Mouse (Mus musculus): Measurements from ENCODE around the gene Npr3. TPM values are rescaled to one million over a fixed set of nuclear protein-coding genes. Genes with fewer than 3 reads are reported as not detected.

Gene Npr3
- polyA plus RNA-seq, 1 experiment from 2014 or later = 2.8 TPM

DNA sequence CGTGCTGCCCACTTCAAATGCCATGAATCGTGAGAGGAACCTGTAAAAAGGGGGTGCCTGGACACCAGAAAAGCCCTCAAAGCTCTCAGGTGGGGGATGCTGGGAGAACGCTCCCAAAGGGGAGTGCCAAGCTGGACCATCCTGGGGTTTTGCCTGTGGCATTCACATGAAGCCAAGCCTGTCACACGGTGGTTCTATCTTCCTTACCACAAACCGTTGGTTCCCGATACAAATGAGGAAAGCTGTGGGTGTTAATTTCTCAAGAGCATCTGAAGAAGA lies 43.6 kb downstream of the Npr3 start:
- Histone ChIP-seq H3K4me1 (replicated peaks; ENCODE audit: control insufficient read depth, insufficient read depth, low read length) (no peaks in the 10 kb centered on the region), H3K4me2 (ENCODE audit: low read depth, low read length, severe bottlenecking) (no peak overlapping the region), H3K4me3 (ENCODE audit: low read depth, low read length) (no peak overlapping the region), H3K36me3 (ENCODE audit: control insufficient read depth, insufficient read depth, low read length) (no peaks in the 10 kb centered on the region), H3K9me3 (ENCODE audit: control insufficient read depth, low read length) (no peaks in the 10 kb centered on the region), H3K27me3 (ENCODE audit: control insufficient read depth, insufficient read depth, low read length) (no peaks in the 10 kb centered on the region), H3K27ac (ENCODE audit: low read depth, low read length) (no peak overlapping the region), H3K9ac (ENCODE audit: low read length) (no peak overlapping the region)
- 90% methylated on average over 6 of the region's 6 CpGs for WGBS
- ATAC-seq (replicated peaks; ENCODE audit: low FRiP score) = no peak
- DNase-seq (ENCODE audit: low spot score) = no peak

DNA sequence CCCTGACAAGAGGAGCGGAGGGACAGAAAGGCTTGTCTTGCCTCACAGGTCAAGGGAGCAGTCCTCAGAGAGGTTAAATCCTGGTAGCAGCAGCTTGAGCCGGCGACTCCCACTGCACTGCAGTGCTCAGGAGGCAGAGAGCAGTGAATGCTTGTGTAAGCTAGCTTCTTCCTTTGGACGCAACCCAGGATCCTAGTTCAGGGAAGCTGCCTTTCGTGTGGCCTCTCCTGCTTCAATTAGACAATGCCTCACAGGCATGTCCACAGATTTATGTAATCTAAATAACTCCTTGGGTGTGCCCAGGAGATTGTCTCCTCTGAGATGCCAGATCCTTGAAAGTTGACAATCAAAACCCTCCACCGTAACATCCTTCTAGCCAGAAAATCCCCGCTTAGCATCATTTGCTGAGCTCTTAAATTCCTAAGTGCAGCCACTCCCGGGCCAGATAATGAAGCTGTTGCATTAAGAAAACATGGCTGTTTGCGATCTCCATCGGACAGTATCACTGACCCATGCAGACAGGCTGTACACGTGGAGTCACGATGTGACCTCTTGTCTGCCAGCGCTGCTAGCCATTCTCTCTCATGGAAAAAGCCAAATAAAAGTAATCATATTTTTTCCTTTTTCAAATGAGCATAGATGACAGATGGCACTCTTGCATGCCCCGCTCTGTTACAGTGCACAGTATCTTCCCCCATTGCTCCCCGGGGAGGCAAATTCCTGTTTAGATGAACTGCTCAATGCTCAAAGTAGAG lies 44.1 kb downstream of the Npr3 start:
- ATAC-seq (replicated peaks; ENCODE audit: low FRiP score) = no peak
- H3K27ac ChIP-seq (ENCODE audit: low read depth, low read length) = no peak overlapping the region
- no peak overlapping the region for H3K9ac ChIP-seq (ENCODE audit: low read length)
- H3K4me2 ChIP-seq (ENCODE audit: low read depth, low read length, severe bottlenecking) = no peak overlapping the region
- H3K4me1 ChIP-seq (replicated peaks; ENCODE audit: control insufficient read depth, insufficient read depth, low read length) = no peaks in the 10 kb centered on the region
- no peaks in the 10 kb centered on the region for H3K36me3 ChIP-seq (ENCODE audit: control insufficient read depth, insufficient read depth, low read length)
- no peak overlapping the region for H3K4me3 ChIP-seq (ENCODE audit: low read depth, low read length)
- no peaks in the 10 kb centered on the region for H3K27me3 ChIP-seq (ENCODE audit: control insufficient read depth, insufficient read depth, low read length)
- WGBS = 84% methylated on average over 15 of the region's 15 CpGs
- no peak for DNase-seq (ENCODE audit: low spot score)
- no peaks in the 10 kb centered on the region for H3K9me3 ChIP-seq (ENCODE audit: control insufficient read depth, low read length)

DNA sequence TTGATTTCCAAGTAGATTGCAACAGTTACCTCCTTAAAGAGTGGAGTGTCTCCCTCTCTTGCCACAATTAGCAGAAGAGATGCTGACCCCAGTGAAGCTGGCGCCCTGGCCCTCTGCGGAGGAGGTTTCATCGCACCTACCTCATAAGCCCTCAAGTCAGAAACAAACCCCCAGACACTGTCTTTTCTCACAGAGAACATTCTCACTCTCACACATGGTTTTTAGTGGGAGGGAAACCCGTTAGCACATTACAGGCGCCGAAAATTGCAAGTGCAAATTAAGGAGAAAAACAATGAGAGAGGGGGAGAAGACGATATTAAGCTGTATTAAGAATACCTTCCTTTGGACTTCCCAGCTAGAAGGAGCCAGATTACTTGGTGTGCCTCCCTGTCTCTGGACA lies 44.8 kb downstream of the Npr3 start:
- H3K27ac ChIP-seq (ENCODE audit: low read depth, low read length) = no peak overlapping the region
- H3K4me1 ChIP-seq (replicated peaks; ENCODE audit: control insufficient read depth, insufficient read depth, low read length) = no peaks in the 10 kb centered on the region
- 85% methylated on average over 7 of the region's 7 CpGs for WGBS
- no peak overlapping the region for H3K9ac ChIP-seq (ENCODE audit: low read length)
- H3K36me3 ChIP-seq (ENCODE audit: control insufficient read depth, insufficient read depth, low read length) = no peaks in the 10 kb centered on the region
- H3K4me3 ChIP-seq (ENCODE audit: low read depth, low read length) = no peak overlapping the region
- DNase-seq (ENCODE audit: low spot score) (no peak), ATAC-seq (replicated peaks; ENCODE audit: low FRiP score) (no peak)
- no peaks in the 10 kb centered on the region for H3K27me3 ChIP-seq (ENCODE audit: control insufficient read depth, insufficient read depth, low read length)
- no peaks in the 10 kb centered on the region for H3K9me3 ChIP-seq (ENCODE audit: control insufficient read depth, low read length)
- no peak overlapping the region for H3K4me2 ChIP-seq (ENCODE audit: low read depth, low read length, severe bottlenecking)

DNA sequence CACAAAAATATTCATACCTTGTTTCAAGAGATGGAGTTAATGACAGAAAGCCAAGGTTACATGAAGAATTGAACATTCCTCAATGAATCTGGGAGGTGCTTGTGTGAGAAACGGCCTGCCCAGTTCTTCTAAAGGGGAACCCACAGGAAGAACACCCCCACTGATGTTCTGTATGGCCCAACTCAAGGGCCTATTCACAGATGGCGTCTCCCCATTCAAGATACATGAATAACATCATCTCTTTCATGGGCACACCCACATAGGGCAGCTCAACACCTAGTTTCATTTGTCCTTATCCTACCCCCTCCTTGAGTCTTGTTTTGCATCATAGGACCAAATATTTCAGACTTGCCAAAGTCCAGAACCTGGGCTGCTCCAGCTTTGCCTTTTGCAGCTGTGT lies 46.8 kb downstream of the Npr3 start:
- no peaks in the 10 kb centered on the region for H3K27me3 ChIP-seq (ENCODE audit: control insufficient read depth, insufficient read depth, low read length)
- no peaks in the 10 kb centered on the region for H3K9me3 ChIP-seq (ENCODE audit: control insufficient read depth, low read length)
- ATAC-seq (replicated peaks; ENCODE audit: low FRiP score) (no peak), DNase-seq (ENCODE audit: low spot score) (no peak)
- no peak overlapping the region for H3K4me2 ChIP-seq (ENCODE audit: low read depth, low read length, severe bottlenecking)
- WGBS = 65% methylated on average over 2 of the region's 2 CpGs
- H3K27ac ChIP-seq (ENCODE audit: low read depth, low read length) = no peak overlapping the region
- H3K9ac ChIP-seq (ENCODE audit: low read length) = no peak overlapping the region
- H3K4me1 ChIP-seq (replicated peaks; ENCODE audit: control insufficient read depth, insufficient read depth, low read length) = no peaks in the 10 kb centered on the region
- no peaks in the 10 kb centered on the region for H3K36me3 ChIP-seq (ENCODE audit: control insufficient read depth, insufficient read depth, low read length)
- H3K4me3 ChIP-seq (ENCODE audit: low read depth, low read length) = no peak overlapping the region

DNA sequence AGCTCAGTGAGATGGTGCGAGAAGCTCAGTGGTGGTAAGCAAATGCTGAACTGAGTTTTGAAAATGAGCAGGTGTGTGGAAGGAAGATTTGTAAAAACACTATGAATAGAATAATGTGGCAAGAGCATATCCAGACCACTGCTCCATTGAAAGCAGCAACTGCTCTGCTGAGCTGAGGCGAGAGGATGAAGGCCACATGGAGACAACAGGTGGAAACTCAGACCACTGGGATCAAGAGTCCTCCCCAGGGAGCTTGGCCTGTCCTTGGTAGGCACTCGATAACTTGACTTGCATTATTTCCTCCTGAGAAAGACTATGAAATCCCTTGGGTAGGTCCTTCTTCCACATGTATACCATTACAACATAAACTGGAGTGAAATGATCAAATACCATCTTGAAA lies 47.3 kb downstream of the Npr3 start:
- H3K4me1 ChIP-seq (replicated peaks; ENCODE audit: control insufficient read depth, insufficient read depth, low read length) = no peaks in the 10 kb centered on the region
- H3K27ac ChIP-seq (ENCODE audit: low read depth, low read length) = no peak overlapping the region
- no peak for ATAC-seq (replicated peaks; ENCODE audit: low FRiP score)
- H3K4me2 ChIP-seq (ENCODE audit: low read depth, low read length, severe bottlenecking) = no peak overlapping the region
- no peaks in the 10 kb centered on the region for H3K9me3 ChIP-seq (ENCODE audit: control insufficient read depth, low read length)
- DNase-seq (ENCODE audit: low spot score) = no peak
- H3K9ac ChIP-seq (ENCODE audit: low read length) = no peak overlapping the region
- 92% methylated on average over 3 of the region's 3 CpGs for WGBS
- H3K36me3 ChIP-seq (ENCODE audit: control insufficient read depth, insufficient read depth, low read length) = no peaks in the 10 kb centered on the region
- no peaks in the 10 kb centered on the region for H3K27me3 ChIP-seq (ENCODE audit: control insufficient read depth, insufficient read depth, low read length)
- no peak overlapping the region for H3K4me3 ChIP-seq (ENCODE audit: low read depth, low read length)

DNA sequence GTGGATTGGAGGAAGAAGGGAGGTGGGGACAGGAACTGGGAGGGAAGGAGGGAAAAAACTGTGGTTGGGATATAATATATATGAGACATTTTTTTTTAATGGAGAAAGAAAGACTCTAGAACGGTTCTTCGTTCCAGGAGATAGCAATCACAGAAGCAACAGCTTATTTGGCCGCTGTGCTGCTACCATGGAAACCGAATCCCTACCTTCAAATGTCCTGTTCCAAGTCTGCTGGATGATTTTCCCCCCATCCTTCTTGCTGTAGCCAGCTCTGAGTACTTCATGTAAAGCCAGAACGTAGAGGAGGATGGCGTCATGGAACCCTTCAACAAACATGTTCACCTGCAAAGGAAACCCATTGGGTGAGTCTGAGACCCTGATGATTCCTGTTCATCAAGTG lies 48.7 kb downstream of the Npr3 start:
- no peak for DNase-seq (ENCODE audit: low spot score)
- Histone ChIP-seq H3K4me2 (ENCODE audit: low read depth, low read length, severe bottlenecking) (no peak overlapping the region), H3K9ac (ENCODE audit: low read length) (no peak overlapping the region), H3K4me3 (ENCODE audit: low read depth, low read length) (no peak overlapping the region), H3K4me1 (replicated peaks; ENCODE audit: control insufficient read depth, insufficient read depth, low read length) (no peaks in the 10 kb centered on the region), H3K27me3 (ENCODE audit: control insufficient read depth, insufficient read depth, low read length) (no peaks in the 10 kb centered on the region), H3K36me3 (ENCODE audit: control insufficient read depth, insufficient read depth, low read length) (no peaks in the 10 kb centered on the region), H3K27ac (ENCODE audit: low read depth, low read length) (no peak overlapping the region), H3K9me3 (ENCODE audit: control insufficient read depth, low read length) (no peaks in the 10 kb centered on the region)
- no peak for ATAC-seq (replicated peaks; ENCODE audit: low FRiP score)
- 96% methylated on average over 6 of the region's 6 CpGs for WGBS

DNA sequence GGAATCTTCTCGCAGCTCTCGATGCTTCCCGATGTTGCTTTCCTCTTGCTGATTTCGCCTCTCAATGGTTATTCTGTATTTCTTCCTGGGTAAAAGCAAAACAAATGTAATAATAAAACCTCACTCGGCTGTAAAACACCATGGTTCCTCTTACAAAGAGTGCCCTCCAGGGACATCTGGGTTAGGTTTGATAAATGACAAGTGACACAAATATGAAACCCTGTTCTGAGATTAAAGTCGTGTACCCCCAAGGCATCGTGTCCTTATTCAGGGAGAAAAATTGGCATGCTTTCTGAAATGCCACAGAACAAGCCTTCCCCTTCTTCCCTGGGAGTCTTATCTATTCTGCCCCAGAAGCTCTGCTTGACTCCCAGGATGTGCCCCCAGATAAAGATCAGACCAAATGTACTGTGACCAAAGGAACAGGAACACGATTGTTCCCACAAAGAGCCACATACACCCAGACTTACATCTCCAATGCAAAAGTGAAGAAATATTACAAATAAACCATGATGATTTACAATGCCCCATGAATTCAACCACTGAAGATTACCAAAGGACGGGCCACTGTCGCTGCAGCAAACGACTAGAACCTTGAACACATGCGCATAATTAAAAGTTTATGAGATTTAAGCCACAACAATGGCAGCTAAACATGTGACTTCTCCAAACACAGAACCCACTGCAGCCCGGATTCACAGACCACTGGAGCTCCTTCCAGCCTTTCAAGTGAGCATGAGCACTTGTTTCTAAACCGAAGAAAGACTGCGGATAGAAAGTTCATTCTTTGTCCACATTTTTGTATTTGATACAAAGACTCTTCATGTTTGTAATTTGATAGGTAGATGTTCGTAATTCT lies 61.7 kb downstream of the Npr3 start:
- Histone ChIP-seq H3K9ac (ENCODE audit: low read length) (no peak overlapping the region), H3K27ac (ENCODE audit: low read depth, low read length) (no peak overlapping the region), H3K9me3 (ENCODE audit: control insufficient read depth, low read length) (no peaks in the 10 kb centered on the region), H3K36me3 (ENCODE audit: control insufficient read depth, insufficient read depth, low read length) (no peaks in the 10 kb centered on the region), H3K4me2 (ENCODE audit: low read depth, low read length, severe bottlenecking) (no peak overlapping the region), H3K4me3 (ENCODE audit: low read depth, low read length) (no peak overlapping the region), H3K4me1 (replicated peaks; ENCODE audit: control insufficient read depth, insufficient read depth, low read length) (no peaks in the 10 kb centered on the region), H3K27me3 (ENCODE audit: control insufficient read depth, insufficient read depth, low read length) (no peaks in the 10 kb centered on the region)
- ATAC-seq (replicated peaks; ENCODE audit: low FRiP score) (no peak), DNase-seq (ENCODE audit: low spot score) (no peak)
- WGBS = 81% methylated on average over 16 of the region's 16 CpGs

DNA sequence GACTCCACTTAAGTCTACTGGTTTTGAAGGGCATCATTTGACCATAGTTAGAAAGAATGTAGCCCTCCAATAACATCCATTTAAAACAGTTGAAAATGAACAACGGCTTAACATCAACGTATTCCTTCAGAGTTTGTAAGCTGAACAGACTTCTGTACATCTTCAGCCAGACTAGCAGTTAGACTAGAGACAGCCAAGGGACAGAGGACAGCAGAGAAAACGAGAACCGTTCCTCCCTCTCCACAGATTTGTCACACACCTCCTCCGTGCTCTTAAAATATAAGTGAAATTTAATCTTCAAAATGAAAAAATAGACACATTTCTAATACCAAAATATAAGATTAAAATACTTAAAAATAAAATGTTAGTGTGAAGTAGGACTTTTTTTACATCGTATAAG lies 63.0 kb downstream of the Npr3 start:
- WGBS = 85% methylated on average over 6 of the region's 6 CpGs

DNA sequence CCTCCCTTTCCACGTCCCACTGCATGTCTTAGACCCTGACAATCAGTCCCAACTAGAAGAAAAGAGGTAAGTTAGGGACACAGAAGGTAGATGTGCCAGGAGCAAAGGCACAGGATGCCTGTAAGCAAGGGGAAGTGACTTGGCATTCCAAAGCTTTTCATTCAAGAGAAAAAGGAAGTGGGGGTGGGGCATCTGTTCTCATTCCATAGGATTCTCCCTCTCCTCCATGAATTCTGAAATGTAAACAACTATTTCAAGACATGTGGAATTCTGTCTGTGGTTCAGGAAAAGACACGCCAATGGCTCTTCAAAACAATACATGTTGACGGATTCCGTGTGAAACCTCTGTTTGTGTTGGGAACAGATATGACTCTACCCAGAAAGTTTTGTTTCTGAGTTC lies 65.3 kb downstream of the Npr3 start:
- H3K4me3 ChIP-seq (ENCODE audit: low read depth, low read length) = no peak overlapping the region
- H3K9ac ChIP-seq (ENCODE audit: low read length) = no peak overlapping the region
- H3K4me1 ChIP-seq (replicated peaks; ENCODE audit: control insufficient read depth, insufficient read depth, low read length) = no peaks in the 10 kb centered on the region
- 83% methylated on average over 4 of the region's 4 CpGs for WGBS
- ATAC-seq (replicated peaks; ENCODE audit: low FRiP score) (no peak), DNase-seq (ENCODE audit: low spot score) (no peak)
- H3K27ac ChIP-seq (ENCODE audit: low read depth, low read length) = no peak overlapping the region
- H3K4me2 ChIP-seq (ENCODE audit: low read depth, low read length, severe bottlenecking) = no peak overlapping the region
- no peaks in the 10 kb centered on the region for H3K9me3 ChIP-seq (ENCODE audit: control insufficient read depth, low read length)
- no peaks in the 10 kb centered on the region for H3K36me3 ChIP-seq (ENCODE audit: control insufficient read depth, insufficient read depth, low read length)
- no peaks in the 10 kb centered on the region for H3K27me3 ChIP-seq (ENCODE audit: control insufficient read depth, insufficient read depth, low read length)

More for the DNA sequence above, 63.0 kb downstream of the Npr3 start:
- Histone ChIP-seq H3K9ac (ENCODE audit: low read length) (no peak overlapping the region), H3K27ac (ENCODE audit: low read depth, low read length) (no peak overlapping the region), H3K27me3 (ENCODE audit: control insufficient read depth, insufficient read depth, low read length) (no peaks in the 10 kb centered on the region), H3K4me3 (ENCODE audit: low read depth, low read length) (no peak overlapping the region), H3K4me2 (ENCODE audit: low read depth, low read length, severe bottlenecking) (no peak overlapping the region), H3K36me3 (ENCODE audit: control insufficient read depth, insufficient read depth, low read length) (no peaks in the 10 kb centered on the region), H3K4me1 (replicated peaks; ENCODE audit: control insufficient read depth, insufficient read depth, low read length) (no peaks in the 10 kb centered on the region), H3K9me3 (ENCODE audit: control insufficient read depth, low read length) (no peaks in the 10 kb centered on the region)
- DNase-seq (ENCODE audit: low spot score) (no peak), ATAC-seq (replicated peaks; ENCODE audit: low FRiP score) (no peak)

Measured in forebrain, embryonic 11.5 days (tissue).